Mouse (Mus musculus) thymus, postnatal 36 days (tissue): ENCODE results near the gene Wbp2.

ENCODE experiments used
- DNase-seq, 2 experiments: peaks; one replicate each; pipeline ENCODE4 v3.0.0; 2022; ENCODE audit warnings: mixed read lengths in 2 of 2

The Wbp2 gene

DNA sequence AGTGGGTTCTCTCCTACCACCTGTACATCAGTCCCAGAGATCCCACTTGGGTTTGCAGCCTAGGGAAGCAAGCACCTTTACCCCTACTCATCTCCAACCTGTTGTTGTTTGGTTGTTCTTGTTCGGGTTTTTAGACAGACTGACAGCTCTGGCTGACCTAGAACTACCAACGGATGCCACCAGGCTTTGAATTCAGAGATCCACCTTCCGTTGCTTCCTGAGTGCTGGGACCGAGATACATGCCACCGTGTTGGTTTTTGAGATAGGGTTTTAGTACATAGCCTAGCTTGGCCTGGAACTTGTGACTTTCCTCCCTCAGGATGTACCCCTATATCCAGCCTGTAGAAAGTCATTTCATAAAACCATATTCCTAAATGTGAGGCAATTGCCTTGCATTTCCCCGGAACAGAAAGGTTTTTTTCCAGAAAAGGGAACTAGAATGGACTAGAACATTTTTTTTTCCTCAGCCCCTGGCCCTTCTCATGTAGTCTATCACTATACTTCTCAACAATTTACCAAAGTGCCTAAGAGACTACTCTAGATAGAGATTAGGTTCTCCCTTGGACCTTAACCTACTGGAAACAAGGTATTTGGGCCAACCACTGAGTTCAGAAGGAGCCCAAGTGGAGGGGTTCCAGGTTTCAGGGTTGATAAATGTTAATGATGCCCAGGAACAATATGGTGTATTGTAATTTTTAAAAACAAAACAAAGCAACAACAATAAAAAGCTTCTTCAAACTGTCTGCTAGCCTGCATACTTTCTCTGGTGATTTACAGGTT, 57.5 kb downstream of the Wbp2 start:
- DNase-seq: no peak
